Mouse (Mus musculus): Measurements from ENCODE around the gene Tgm1.

- TF ChIP-seq CTCF (conservative IDR thresholded peaks at IDR 0.05; ENCODE audit: insufficient read depth, insufficient read length, low read depth, low read length) (no peak), POLR2A (IDR thresholded peaks at IDR 0.05; ENCODE audit: low read depth, low read length) (no peak)
Observed at GRCm38 (mm10) chr14:55677615-55678014, 36.1 kb downstream of the Tgm1 start.

Measured in kidney, adult 2 months (tissue).